Mouse (Mus musculus) T-helper 17 cell (primary cell): ENCODE measurements around the gene 5730522E02Rik.

ENCODE experiments used
- in situ Hi-C, 2 experiments: fragments of 300-600 bp; cut with MboI, MseI; formaldehyde crosslinking; loops; 1 replicate in 1 of 2; 2 replicates in 1 of 2; pipeline ENCODE4 v1.15.1; 2025; ENCODE audit warnings: high pct_unique_total_duplicates in 2 of 2

The 5730522E02Rik gene

GRCm38 (mm10) chr11:25697508-25698193 lies 512.9 kb downstream of the 5730522E02Rik start:
- in situ Hi-C loops, result loop anchor here in 1 of 2 experiments (5.0 kb wide), 1 partner anchor 105 kb away; no protein-coding TSS in a partner anchor

GRCm38 (mm10) chr11:25696168-25696567 lies 514.4 kb downstream of the 5730522E02Rik start:
- in situ Hi-C loops, result loop anchor here in 1 of 2 experiments (5.0 kb wide), 1 partner anchor 106 kb away; no protein-coding TSS in a partner anchor

- in situ Hi-C loops, result no loop called here
Measured at GRCm38 (mm10) chr11:25684731-25685130, 525.8 kb downstream of the 5730522E02Rik start.

- in situ Hi-C loops, result no loop called here
Measured at GRCm38 (mm10) chr11:25679856-25680255, 530.7 kb downstream of the 5730522E02Rik start.

GRCm38 (mm10) chr11:25674194-25674593 lies 536.4 kb downstream of the 5730522E02Rik start:
- in situ Hi-C loops, result no loop called here

GRCm38 (mm10) chr11:25670018-25670417 lies 540.5 kb downstream of the 5730522E02Rik start:
- in situ Hi-C loops, result no loop called here

GRCm38 (mm10) chr11:25664562-25665104 lies 545.9 kb downstream of the 5730522E02Rik start:
- in situ Hi-C loops, result no loop called here

GRCm38 (mm10) chr11:25646282-25646681 lies 564.3 kb downstream of the 5730522E02Rik start:
- in situ Hi-C loops, result no loop called here

GRCm38 (mm10) chr11:25644767-25645622 lies 565.6 kb downstream of the 5730522E02Rik start:
- in situ Hi-C loops, result no loop called here

GRCm38 (mm10) chr11:25606886-25607285 lies 603.7 kb downstream of the 5730522E02Rik start:
- in situ Hi-C loops, result no loop called here

- in situ Hi-C loops, result no loop called here
Measured at GRCm38 (mm10) chr11:25600030-25600429, 610.5 kb downstream of the 5730522E02Rik start.

- in situ Hi-C loops, result no loop called here
Measured at GRCm38 (mm10) chr11:25595303-25595702, 615.3 kb downstream of the 5730522E02Rik start.

GRCm38 (mm10) chr11:25594780-25595179 lies 615.8 kb downstream of the 5730522E02Rik start:
- in situ Hi-C loops, result no loop called here

GRCm38 (mm10) chr11:25592268-25592667 lies 618.3 kb downstream of the 5730522E02Rik start:
- in situ Hi-C loops, result no loop called here

- in situ Hi-C loops, result no loop called here
Measured at GRCm38 (mm10) chr11:25590215-25590614, 620.3 kb downstream of the 5730522E02Rik start.

GRCm38 (mm10) chr11:25589509-25589908 lies 621.1 kb downstream of the 5730522E02Rik start:
- in situ Hi-C loops, result no loop called here

- in situ Hi-C loops, result loop anchor here in 1 of 2 experiments (25.0 kb wide), 1 partner anchor 1888 kb away; no protein-coding TSS in a partner anchor
Measured at GRCm38 (mm10) chr11:25574129-25574465, 636.5 kb downstream of the 5730522E02Rik start.

- in situ Hi-C loops, result loop anchor here in 1 of 2 experiments (25.0 kb wide), 1 partner anchor 1889 kb away; no protein-coding TSS in a partner anchor
Measured at GRCm38 (mm10) chr11:25573408-25574128, 637.0 kb downstream of the 5730522E02Rik start.

- in situ Hi-C loops, result loop anchor here in 1 of 2 experiments (25.0 kb wide), 1 partner anchor 1891 kb away; no protein-coding TSS in a partner anchor
Measured at GRCm38 (mm10) chr11:25571396-25571795, 639.2 kb downstream of the 5730522E02Rik start.
